Mouse (Mus musculus): ENCODE results near the gene Rapgef4. TPM values are rescaled to one million over a fixed set of nuclear protein-coding genes. Genes with fewer than 3 reads are reported as not detected.

The Rapgef4 gene
- polyA plus RNA-seq, 1 experiment: 555 TPM

DNA sequence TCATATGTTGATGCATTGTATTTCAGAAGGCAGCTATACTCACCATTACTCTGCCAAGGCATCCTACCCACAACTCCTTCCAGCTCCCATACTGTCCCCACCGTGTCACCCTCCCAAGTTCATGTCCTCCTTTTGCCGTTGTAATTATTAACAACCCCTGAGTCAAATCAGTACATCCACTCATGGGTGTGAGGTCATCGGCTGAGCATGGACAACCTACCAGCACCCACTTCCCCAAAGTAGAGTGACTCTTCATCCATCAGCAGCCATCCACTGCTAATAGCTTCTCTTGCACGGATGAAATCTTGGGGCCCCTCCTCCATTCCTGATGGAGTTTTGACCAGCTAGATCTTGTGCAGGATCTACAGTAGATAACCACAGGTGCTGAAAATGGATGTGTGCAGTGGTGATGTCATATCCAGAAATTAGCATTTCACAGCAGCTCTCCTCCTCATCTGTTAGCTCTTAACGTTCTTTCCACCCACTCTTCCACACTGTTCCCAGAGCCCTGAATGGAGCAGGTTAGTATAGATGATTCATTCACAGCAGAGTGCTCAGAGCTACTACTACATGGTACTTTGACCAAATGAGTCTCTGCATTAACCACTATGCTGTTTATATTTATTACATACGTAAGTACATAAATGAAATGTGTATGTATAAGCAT lies 281.9 kb downstream of the Rapgef4 start:
- TF ChIP-seq CTCF (IDR thresholded peaks at IDR 0.05; ENCODE audit: extremely low read depth, insufficient read depth, low read length) (no peak), POLR2A (IDR thresholded peaks at IDR 0.05; ENCODE audit: extremely low read depth, insufficient read depth, low read length) (no peak)
- Histone ChIP-seq H3K4me1 (ENCODE audit: control insufficient read depth, insufficient read depth, low read length) (no peaks in the 10 kb centered on the region), H3K4me3 (ENCODE audit: insufficient read depth, low read length) (no peak overlapping the region), H3K27ac (ENCODE audit: insufficient read depth, low read length) (no peak overlapping the region)

- H3K27ac ChIP-seq (ENCODE audit: insufficient read depth, low read length): no peak overlapping the region
- H3K4me3 ChIP-seq (ENCODE audit: insufficient read depth, low read length): no peak overlapping the region
- no peaks in the 10 kb centered on the region for H3K4me1 ChIP-seq (ENCODE audit: control insufficient read depth, insufficient read depth, low read length)
- TF ChIP-seq CTCF (IDR thresholded peaks at IDR 0.05; ENCODE audit: extremely low read depth, insufficient read depth, low read length) (no peak), POLR2A (IDR thresholded peaks at IDR 0.05; ENCODE audit: extremely low read depth, insufficient read depth, low read length) (no peak)
These were observed 286.4 kb downstream of the Rapgef4 start for GRCm38 (mm10) chr2:72267390-72267789.

GRCm38 (mm10) chr2:72269651-72270341 lies 288.8 kb downstream of the Rapgef4 start:
- Histone ChIP-seq H3K4me3 (ENCODE audit: insufficient read depth, low read length) (no peak overlapping the region), H3K4me1 (ENCODE audit: control insufficient read depth, insufficient read depth, low read length) (no peaks in the 10 kb centered on the region), H3K27ac (ENCODE audit: insufficient read depth, low read length) (no peak overlapping the region)
- no peak for TF ChIP-seq CTCF (IDR thresholded peaks at IDR 0.05; ENCODE audit: extremely low read depth, insufficient read depth, low read length)
- no peak for TF ChIP-seq POLR2A (IDR thresholded peaks at IDR 0.05; ENCODE audit: extremely low read depth, insufficient read depth, low read length)

DNA sequence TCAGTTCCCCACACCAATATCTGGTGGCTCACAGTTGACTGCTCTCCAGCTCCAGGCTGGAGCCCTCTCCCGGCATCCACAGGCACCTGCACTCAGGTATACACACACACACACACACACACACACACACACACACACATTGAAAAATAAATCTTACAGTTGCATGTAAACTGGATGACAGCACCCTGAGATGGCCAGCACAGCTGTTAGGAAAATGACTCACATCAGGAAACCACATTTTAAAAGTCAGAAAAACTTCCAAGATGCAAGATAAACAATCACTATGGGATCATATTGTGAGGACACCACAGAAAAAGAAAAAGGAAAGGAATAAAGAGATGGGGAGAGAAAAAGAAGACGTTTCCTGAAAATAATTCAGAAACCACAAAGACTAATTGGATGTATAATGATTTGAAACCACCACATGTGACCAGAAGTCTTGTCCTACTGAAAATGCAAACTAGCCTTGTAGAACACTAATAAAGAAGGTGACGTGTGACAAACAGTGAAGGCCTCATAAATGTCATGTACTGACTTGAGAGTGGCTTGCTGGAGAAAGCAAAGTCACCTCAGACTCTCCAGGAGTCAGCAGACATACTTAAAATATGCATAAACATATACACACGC lies 297.3 kb downstream of the Rapgef4 start:
- H3K4me1 ChIP-seq (ENCODE audit: control insufficient read depth, insufficient read depth, low read length): no peaks in the 10 kb centered on the region
- TF ChIP-seq POLR2A (IDR thresholded peaks at IDR 0.05; ENCODE audit: extremely low read depth, insufficient read depth, low read length) (no peak), CTCF (IDR thresholded peaks at IDR 0.05; ENCODE audit: extremely low read depth, insufficient read depth, low read length) (no peak)
- no peak overlapping the region for H3K4me3 ChIP-seq (ENCODE audit: insufficient read depth, low read length)
- no peak overlapping the region for H3K27ac ChIP-seq (ENCODE audit: insufficient read depth, low read length)

- Histone ChIP-seq H3K4me1 (ENCODE audit: control insufficient read depth, insufficient read depth, low read length) (no peaks in the 10 kb centered on the region), H3K4me3 (ENCODE audit: insufficient read depth, low read length) (no peak overlapping the region), H3K27ac (ENCODE audit: insufficient read depth, low read length) (no peak overlapping the region)
- TF ChIP-seq POLR2A (IDR thresholded peaks at IDR 0.05; ENCODE audit: extremely low read depth, insufficient read depth, low read length) (no peak), CTCF (IDR thresholded peaks at IDR 0.05; ENCODE audit: extremely low read depth, insufficient read depth, low read length) (no peak)
These were observed 299.5 kb downstream of the Rapgef4 start for GRCm38 (mm10) chr2:72280524-72280923.

GRCm38 (mm10) chr2:72281971-72282370 lies 300.9 kb downstream of the Rapgef4 start:
- TF ChIP-seq POLR2A (IDR thresholded peaks at IDR 0.05; ENCODE audit: extremely low read depth, insufficient read depth, low read length) (no peak), CTCF (IDR thresholded peaks at IDR 0.05; ENCODE audit: extremely low read depth, insufficient read depth, low read length) (no peak)
- H3K27ac ChIP-seq (ENCODE audit: insufficient read depth, low read length): no peak overlapping the region
- H3K4me3 ChIP-seq (ENCODE audit: insufficient read depth, low read length): no peak overlapping the region
- H3K4me1 ChIP-seq (ENCODE audit: control insufficient read depth, insufficient read depth, low read length): no peaks in the 10 kb centered on the region; the same call in 1 of the 2 replicates

- H3K27ac ChIP-seq (ENCODE audit: insufficient read depth, low read length): no peak overlapping the region
- H3K4me3 ChIP-seq (ENCODE audit: insufficient read depth, low read length): no peak overlapping the region
- H3K4me1 ChIP-seq (ENCODE audit: control insufficient read depth, insufficient read depth, low read length): no peaks in the 10 kb centered on the region; the same call in 1 of the 2 replicates
- TF ChIP-seq CTCF (IDR thresholded peaks at IDR 0.05; ENCODE audit: extremely low read depth, insufficient read depth, low read length): no peak
- no peak for TF ChIP-seq POLR2A (IDR thresholded peaks at IDR 0.05; ENCODE audit: extremely low read depth, insufficient read depth, low read length)
These were observed 301.7 kb downstream of the Rapgef4 start for GRCm38 (mm10) chr2:72282733-72283132.

DNA sequence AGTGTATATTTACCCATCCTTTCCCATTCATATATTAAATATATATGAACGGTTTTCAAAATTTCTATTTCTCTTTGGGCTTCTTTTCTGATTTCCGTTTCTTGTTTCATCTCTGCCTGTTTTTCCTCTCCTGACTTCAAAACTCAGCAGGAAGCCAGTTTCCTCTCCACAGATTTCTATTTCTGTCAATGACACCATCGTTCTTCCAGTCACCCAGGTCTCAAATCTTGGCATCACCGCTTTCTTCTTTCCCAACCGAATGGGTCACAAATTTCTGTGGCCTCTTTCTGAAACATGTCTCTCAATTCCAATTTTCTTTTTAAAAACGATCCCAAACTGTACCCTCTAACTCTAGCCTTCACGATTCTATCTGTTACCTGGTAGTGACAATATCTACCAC lies 303.6 kb downstream of the Rapgef4 start:
- Histone ChIP-seq H3K27ac (ENCODE audit: insufficient read depth, low read length) (no peak overlapping the region), H3K4me1 (ENCODE audit: control insufficient read depth, insufficient read depth, low read length) (no peaks in the 10 kb centered on the region; the same call in 1 of the 2 replicates), H3K4me3 (ENCODE audit: insufficient read depth, low read length) (no peak overlapping the region; the same call in 1 of the 2 replicates)
- TF ChIP-seq POLR2A (IDR thresholded peaks at IDR 0.05; ENCODE audit: extremely low read depth, insufficient read depth, low read length): no peak
- TF ChIP-seq CTCF (IDR thresholded peaks at IDR 0.05; ENCODE audit: extremely low read depth, insufficient read depth, low read length): no peak

DNA sequence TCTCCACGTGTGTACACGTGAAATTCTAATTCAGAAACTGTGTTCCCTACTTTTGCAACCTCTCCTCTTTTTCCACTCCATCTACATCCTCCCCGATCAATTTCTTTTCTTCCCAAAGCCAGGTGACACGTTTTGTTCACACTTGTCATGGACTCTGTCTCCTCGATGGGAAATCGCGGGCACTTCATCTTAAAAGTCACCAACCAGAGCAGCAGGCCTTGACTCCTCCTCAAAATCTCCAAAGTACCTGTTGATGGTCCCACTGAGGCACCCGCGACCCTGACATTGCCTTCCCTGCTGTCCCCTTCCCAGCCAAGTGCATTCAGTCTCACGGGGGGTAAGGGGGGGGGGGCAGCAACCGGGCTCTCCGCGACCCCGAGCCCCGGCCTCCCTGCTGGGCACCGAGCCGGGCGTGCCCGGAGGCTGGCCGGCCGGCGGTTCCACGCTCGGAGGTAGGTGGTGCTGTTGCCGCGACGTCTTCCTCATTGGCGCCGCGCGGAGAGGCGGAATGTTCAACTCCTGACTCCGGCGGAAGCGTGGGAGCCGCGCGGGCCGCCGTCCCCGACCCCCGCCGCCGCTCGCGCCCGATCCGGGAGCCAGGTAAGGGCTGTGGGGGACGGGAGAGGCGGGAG lies 304.3 kb downstream of the Rapgef4 start, which contains the start of gene Map3k20:
Map3k20 (plus strand) TSS at position 382 of the 632 bp plus-strand sequence.
- no peak for TF ChIP-seq CTCF (IDR thresholded peaks at IDR 0.05; ENCODE audit: extremely low read depth, insufficient read depth, low read length)
- no peak for TF ChIP-seq POLR2A (IDR thresholded peaks at IDR 0.05; ENCODE audit: extremely low read depth, insufficient read depth, low read length)
- Histone ChIP-seq H3K4me1 (ENCODE audit: control insufficient read depth, insufficient read depth, low read length) (no peaks in the 10 kb centered on the region; the same call in 1 of the 2 replicates), H3K4me3 (ENCODE audit: insufficient read depth, low read length) (peak within 1 kb of the TSS; percentile 55), H3K27ac (ENCODE audit: insufficient read depth, low read length) (peak within 1 kb of the TSS; percentile 20; the same call in 1 of the 2 replicates)
